Mouse (Mus musculus) G1E-ER4 (cell line): ENCODE data around the gene Sorcs1. TPM values are rescaled to one million over a fixed set of nuclear protein-coding genes. Genes with fewer than 3 reads are reported as not detected.

ENCODE experiments used
- GATA1 ChIP-seq: IDR thresholded peaks from one replicate; pipeline ENCODE4 v1.8.0; 2012; ENCODE audit warnings: low read length, inconsistent platforms
- polyA plus RNA-seq: library from polyadenylated mRNA; stranded (reverse); fragments of >175 nt; gene quantifications from 2 replicates; pipeline ENCODE4 v1.2.3, GENCODE M21; 2012

Gene Sorcs1
- polyA plus RNA-seq, 1 experiment = not detected

GRCm38 (mm10) chr19:50603882-50604281 is 74.6 kb downstream of the Sorcs1 start:
- TF ChIP-seq GATA1 = no peak

- TF ChIP-seq GATA1 = no peak
Measured at GRCm38 (mm10) chr19:50603380-50603779, 75.1 kb downstream of the Sorcs1 start.

GRCm38 (mm10) chr19:50597300-50597699 is 81.1 kb downstream of the Sorcs1 start:
- no peak for TF ChIP-seq GATA1

GRCm38 (mm10) chr19:50586182-50586581 is 92.3 kb downstream of the Sorcs1 start:
- no peak for TF ChIP-seq GATA1

GRCm38 (mm10) chr19:50582952-50583351 is 95.5 kb downstream of the Sorcs1 start:
- TF ChIP-seq GATA1 = no peak

DNA sequence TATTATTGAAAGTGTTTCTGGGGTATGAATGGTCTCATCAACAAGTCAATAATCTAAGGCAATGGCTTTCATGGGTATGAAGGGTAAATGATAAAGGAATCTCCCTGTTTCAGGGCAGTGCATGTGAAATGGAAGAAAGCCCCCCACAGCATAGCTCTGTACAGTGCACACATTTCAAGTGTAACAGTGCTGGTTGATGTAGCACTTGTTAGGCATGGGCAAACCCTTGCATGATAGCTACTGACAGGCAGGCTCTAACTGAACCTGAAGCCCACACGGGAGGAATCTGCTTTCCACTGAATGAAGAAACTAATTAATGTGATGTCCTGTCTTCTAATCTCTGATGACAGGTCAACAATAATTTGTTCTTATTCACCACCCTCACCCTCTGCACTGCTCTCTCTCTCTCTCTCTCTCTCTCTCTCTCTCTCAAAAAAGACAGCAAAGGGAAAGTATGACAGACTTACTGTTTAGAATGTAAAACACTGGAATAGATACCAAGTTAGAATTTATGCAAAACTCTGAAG is 108.7 kb downstream of the Sorcs1 start:
- TF ChIP-seq GATA1 = no peak

DNA sequence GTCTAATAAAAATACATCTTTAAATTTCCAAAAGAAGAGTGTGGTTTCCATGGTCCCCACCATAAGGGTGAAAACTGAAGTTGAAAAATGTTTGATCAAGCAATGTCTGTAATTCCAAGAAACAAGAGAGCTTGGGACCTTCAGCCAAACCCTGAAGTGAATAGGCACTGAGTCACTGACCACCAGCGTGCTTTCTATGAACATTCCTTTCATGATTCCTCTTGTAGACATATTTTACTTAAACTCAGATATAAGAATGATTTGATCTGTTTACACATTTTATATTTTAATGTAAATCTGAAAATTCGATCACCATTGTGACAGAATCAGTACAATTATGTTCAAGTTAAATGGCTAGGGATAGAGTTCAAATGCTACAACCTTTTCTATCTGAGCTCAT is 112.1 kb downstream of the Sorcs1 start:
- no peak for TF ChIP-seq GATA1

GRCm38 (mm10) chr19:50558771-50559170 is 119.7 kb downstream of the Sorcs1 start:
- no peak for TF ChIP-seq GATA1

DNA sequence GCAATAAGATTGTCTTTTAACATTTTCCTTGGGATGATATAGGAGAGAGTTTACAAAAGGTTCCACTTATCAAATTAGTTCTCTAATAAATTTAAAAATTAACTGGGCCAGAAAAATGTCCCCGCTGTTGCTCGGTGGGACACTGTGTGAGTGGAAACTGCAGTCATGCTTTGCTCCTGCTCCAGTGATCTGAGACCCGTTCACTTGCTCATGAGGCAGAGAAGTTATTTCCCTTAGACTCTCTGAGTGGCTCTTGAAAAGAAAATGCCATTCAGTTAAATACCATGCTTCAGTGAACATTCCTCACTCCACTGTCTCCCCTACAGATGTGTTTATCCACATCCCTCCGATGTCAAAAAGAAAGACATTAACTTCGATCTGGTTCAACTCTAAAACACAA is 144.4 kb downstream of the Sorcs1 start:
- TF ChIP-seq GATA1 = no peak

DNA sequence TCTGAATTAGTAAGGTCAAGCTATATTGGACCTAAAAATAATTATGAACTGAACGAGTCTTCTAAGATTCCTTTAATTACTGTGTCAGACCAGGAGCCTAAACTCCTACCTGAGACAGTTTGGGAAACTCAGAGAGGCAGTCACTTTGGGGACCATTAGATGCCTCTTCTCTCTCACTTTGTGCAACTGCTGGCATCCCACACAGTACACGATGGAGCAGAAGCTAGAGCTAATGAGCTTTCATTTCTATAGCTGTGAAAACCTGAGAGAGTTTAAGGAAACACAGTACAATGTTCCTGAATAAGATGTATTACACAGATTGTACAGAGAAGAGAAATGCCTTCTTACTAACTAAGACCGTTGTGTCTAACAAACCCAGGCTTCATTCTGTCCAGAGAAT is 150.6 kb downstream of the Sorcs1 start:
- no peak for TF ChIP-seq GATA1

DNA sequence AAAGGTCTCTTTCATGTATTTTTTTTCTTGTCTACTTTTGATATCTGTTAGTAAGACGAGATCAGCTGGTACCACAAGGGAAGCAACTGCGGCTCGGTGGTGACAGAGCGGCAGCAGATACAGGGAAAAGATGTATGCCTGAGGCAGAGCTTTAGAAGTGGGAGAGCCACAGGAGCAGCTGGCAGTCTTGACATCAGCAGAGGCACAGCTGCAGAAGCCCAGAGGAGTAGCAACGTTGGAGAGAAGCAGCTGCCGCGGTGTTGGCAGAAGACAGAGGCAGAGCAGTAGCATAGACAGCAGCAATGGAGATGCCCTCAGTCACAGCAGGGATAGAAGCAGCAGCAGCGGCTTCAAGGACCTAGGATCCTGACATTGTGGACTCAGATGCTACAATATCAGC is 152.4 kb downstream of the Sorcs1 start:
- TF ChIP-seq GATA1 = no peak

- no peak for TF ChIP-seq GATA1
Measured at GRCm38 (mm10) chr19:50521943-50522342, 156.5 kb downstream of the Sorcs1 start.

DNA sequence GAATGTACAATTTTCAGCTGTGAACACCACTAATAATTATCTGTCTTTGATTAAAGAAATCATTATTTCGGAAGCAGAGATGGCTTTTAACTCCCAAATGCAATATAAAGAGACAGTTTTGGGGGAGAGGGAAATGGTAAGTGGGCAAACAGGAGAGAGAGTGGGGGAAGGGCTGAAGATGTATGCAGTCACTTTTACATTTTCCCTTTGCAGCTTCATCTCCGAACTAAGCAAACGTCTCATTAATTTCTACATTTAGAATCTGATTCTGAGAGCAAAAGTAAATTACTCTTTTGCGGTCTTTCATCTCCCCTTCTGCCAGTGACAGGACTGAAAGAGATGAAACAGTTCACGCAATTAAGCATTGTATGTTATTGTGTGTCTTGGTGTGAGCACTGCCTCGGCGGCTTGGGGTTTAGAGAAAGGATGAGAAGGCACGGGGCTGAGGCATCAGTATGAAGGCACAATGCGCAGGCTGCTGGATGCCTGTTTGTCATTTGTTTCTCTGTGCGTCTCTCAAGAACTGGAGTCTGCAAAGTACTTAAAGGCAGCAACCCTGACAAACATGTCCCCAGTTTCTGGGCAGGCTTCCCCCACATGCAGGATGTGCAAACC is 163.3 kb downstream of the Sorcs1 start:
- no peak for TF ChIP-seq GATA1

GRCm38 (mm10) chr19:50514309-50514830 is 164.1 kb downstream of the Sorcs1 start:
- TF ChIP-seq GATA1 = no peak

GRCm38 (mm10) chr19:50502816-50503215 is 175.6 kb downstream of the Sorcs1 start:
- TF ChIP-seq GATA1 = no peak

DNA sequence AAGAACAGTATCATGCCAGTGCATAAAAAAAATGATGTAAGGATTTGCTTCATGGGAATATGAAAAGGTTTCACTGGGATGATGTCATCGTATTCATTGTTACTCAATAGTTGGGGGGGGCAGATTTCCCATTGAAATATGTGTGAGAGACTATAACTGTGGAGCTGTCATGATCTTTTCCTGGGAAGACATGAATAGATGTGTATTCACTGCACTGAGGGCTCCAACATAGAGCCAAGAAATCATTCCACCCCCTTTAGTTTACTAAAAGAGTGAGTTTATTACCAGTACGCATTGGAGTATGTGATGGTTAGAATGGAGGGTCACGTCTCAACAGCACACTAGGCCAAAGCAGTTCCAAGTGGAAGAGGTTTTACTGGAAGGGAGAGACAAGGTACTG is 187.3 kb downstream of the Sorcs1 start:
- no peak for TF ChIP-seq GATA1

GRCm38 (mm10) chr19:50490721-50491120 is 187.7 kb downstream of the Sorcs1 start:
- no peak for TF ChIP-seq GATA1

DNA sequence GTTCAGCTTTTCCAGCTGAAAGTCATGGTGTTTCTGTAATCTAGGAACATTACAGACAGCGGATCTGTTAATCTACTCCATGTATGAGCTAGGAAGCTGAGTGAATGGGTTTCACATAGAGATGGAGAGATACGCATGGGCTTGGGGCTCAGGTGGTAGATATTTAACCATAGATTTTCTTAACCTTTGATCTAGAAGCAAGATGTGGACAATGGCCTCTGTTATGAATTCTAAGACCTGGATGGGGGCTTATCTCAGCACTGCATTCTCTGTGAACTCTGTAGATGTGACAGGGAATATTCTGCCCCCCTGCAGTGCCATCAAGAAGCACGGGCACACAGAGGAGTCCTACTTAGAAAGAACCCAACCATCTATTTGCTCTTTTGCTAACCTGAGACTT is 188.7 kb downstream of the Sorcs1 start:
- no peak for TF ChIP-seq GATA1

DNA sequence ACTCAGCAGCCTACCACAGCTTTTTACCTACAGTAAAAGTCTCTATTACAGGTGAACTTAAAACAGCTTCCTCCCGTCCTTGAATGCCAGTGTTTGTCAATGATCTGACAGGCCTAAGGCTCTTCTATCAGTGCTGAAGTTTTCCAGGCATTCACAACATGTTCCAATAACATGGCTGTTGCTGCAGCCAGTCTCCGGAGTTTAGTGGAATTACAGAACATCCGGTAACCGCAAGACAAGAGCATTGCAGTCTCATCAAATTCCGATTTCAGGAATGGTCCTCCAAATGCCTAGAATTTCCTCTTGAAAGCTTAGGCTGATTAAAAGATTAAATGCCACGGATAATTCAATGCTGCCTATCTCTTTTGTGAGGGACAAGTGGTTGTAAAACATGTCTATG is 190.0 kb downstream of the Sorcs1 start:
- no peak for TF ChIP-seq GATA1
